Mouse (Mus musculus) heart, embryonic 12.5 days (tissue): Measurements from ENCODE around the gene Smarcb1. TPM values are rescaled to one million over a fixed set of nuclear protein-coding genes. Genes with fewer than 3 reads are reported as not detected.

Source experiments
- ATAC-seq: fragments of 200-750 bp; cut with Nextera tagmentation; 2 replicates; pipeline ENCODE4 v1.8.0; 2017; ENCODE audit warnings: moderate TSS enrichment, moderate library complexity; ENCODE audit not compliant: insufficient number of reproducible peaks, low FRiP score
- H3K27ac ChIP-seq: fragments of 300-500 bp; sonication (generic); 2 replicates; pipeline ENCODE4 v1.5.1; 2016; ENCODE audit warnings: mild to moderate bottlenecking, moderate library complexity; ENCODE audit not compliant: poor library complexity, severe bottlenecking
- H3K27me3 ChIP-seq: fragments of 300-500 bp; sonication (generic); replicated peaks from 2 replicates; pipeline ENCODE4 v1.6.1; 2016; ENCODE audit warnings: mild to moderate bottlenecking, moderate library complexity
- H3K36me3 ChIP-seq: fragments of 300-500 bp; sonication (generic); 2 replicates; pipeline ENCODE4 v1.6.1; 2016; ENCODE audit warnings: mild to moderate bottlenecking, moderate library complexity
- H3K4me1 ChIP-seq: fragments of 300-500 bp; sonication (generic); replicated peaks from 2 replicates; pipeline ENCODE4 v1.6.1; 2016; ENCODE audit warnings: mild to moderate bottlenecking
- H3K4me2 ChIP-seq: fragments of 300-500 bp; sonication (generic); 2 replicates; pipeline ENCODE4 v1.6.1; 2016; ENCODE audit warnings: mild to moderate bottlenecking, moderate library complexity
- H3K4me3 ChIP-seq: fragments of 300-500 bp; sonication (generic); 2 replicates; pipeline ENCODE4 v1.5.1; 2016; ENCODE audit warnings: mild to moderate bottlenecking
- H3K9ac ChIP-seq: fragments of 300-500 bp; sonication (generic); 2 replicates; pipeline ENCODE4 v1.6.1; 2016; ENCODE audit warnings: mild to moderate bottlenecking, moderate library complexity
- H3K9me3 ChIP-seq: fragments of 300-500 bp; sonication (generic); replicated peaks from 2 replicates; pipeline ENCODE4 v1.6.1; 2016; ENCODE audit warnings: mild to moderate bottlenecking, moderate library complexity
- WGBS: fragments of 180-500 bp; shearing (Covaris S2); methylation state at CpG from one replicate; pipeline ENCODE4 v1.1.7; 2016; 5-methylcytosine and 5-hydroxymethylcytosine counted together
- polyA plus RNA-seq: library from polyadenylated mRNA; unstranded; fragments of >200 nt; fragmentation: Nextera tagmentation; extraction: Ambion mirVana; gene quantifications from 2 replicates; pipeline ENCODE4 v1.2.1, GENCODE M21; 2016

Smarcb1 gene
- polyA plus RNA-seq, 1 experiment from 2014 or later, result 126 TPM

DNA sequence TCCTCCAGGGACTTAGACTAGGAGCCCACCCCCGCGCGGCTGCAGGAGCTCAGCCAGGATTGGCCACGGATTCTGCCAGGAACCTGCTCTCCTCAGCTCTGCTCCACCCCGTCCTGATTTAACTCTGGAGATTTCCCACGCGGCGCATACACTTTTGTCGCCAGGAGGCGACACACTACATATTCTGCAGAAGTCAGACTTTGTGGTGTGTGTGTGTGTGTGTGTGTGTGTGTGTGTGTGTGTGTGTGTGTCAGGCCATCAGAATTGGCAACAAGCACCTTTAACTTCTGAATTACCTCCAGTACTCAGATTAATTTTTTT lies 38.2 kb downstream of the Smarcb1 start:
- Histone ChIP-seq H3K9ac (0 out of 2 replicates have a peak overlapping the region, but pooled peaks have one; percentile 15), H3K4me1 (no peaks in the 10 kb centered on the region), H3K4me2 (peak overlapping the region; percentile 50), H3K27me3 (no peaks in the 10 kb centered on the region), H3K36me3 (no peaks in the 10 kb centered on the region), H3K9me3 (no peaks in the 10 kb centered on the region), H3K27ac (no peak overlapping the region), H3K4me3 (peak overlapping the region; percentile 11; the same call in 1 of the 2 replicates)
- WGBS, result under 1% methylated on average over 10 of the region's 10 CpGs
- ATAC-seq, result peak; percentile 58

DNA sequence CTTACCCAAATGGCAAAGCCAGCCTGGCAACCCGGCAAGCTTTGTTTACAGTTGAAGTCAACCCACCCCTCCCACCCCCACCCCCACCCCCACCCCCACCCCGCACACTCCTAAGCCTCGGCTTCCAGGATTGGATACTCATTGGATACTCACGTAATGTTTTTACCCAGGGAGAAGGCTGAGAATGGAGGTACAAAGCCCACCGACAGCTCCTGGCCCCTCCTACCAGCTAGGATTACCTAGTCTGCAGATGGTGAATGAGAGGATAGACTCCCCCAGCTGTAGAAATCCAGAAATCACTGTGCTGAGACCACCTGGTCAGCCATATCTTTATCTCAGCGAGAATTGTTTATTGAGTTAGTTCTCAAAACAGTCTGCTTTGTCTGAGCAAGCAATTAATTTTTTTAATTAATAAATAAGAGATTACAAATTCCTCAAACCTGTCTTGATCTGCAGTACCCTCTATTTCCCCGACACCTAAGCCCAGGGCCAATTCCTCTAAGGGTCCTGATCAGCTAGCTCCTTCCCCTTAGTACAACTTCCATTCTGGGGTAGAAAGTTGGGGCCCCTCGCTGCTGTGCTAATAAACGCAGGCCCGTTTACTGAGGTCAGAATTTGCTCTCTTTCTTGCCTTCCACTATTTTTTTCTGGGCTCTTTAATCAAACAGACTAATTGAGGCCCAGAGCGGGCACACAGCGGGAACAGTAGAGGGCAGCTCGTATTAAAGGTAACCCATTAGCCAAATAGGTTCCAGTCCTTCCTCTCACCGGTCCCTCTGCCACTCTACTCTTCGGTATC lies 38.8 kb downstream of the Smarcb1 start:
- Histone ChIP-seq H3K4me2 (peak overlapping the region; percentile 50), H3K9ac (0 out of 2 replicates have a peak overlapping the region, but pooled peaks have one; percentile 15), H3K36me3 (no peaks in the 10 kb centered on the region), H3K9me3 (no peaks in the 10 kb centered on the region), H3K27ac (0 out of 2 replicates have a peak overlapping the region, but pooled peaks have one; percentile 46), H3K4me3 (peak overlapping the region; percentile 11; the same call in 1 of the 2 replicates), H3K4me1 (no peaks in the 10 kb centered on the region), H3K27me3 (no peaks in the 10 kb centered on the region)
- 8% methylated on average over 15 of the region's 15 CpGs for WGBS
- ATAC-seq, result no peak; the same call in 1 of the 2 replicates

DNA sequence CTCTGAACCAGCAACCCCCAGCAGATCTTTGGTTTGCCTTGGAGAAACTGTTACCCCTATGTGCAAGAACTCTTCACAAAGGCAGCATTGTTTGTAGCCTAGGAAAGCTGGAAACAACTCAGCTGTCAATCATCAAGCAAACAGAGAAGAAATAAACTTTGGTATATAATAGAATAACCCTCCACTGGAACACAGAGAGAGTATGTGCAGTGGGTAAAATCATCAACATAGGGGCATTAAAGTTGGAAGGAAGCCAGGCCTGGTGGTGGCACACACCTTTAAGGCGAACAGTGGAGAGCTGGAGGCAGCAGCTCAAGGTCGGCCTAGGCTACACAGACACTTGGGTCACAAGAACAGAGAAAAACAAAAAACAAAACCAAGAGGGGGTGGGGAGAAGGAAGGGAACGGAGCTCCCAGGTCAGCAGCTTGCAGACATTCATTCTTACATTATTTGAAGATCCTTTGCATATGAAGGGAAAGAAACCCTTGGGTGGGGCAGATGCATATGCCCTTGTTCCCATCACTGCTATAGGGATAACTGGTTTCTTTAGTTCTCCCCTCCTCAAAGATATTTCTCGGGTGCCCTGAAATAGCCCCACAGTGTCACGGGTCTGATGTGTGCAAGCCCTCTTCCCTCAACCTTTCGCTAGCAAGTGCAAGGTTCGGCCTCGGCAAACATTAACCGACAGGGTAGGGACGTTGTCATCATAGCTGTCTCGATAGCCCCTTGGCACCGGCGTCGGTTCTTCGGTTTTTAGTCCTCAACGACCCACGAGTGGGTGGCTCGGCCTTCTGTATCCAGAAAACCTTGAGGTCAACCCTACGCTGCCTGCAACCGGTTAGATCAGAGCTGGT lies 39.6 kb downstream of the Smarcb1 start:
- H3K4me1 ChIP-seq, result no peaks in the 10 kb centered on the region
- no peaks in the 10 kb centered on the region for H3K27me3 ChIP-seq
- H3K4me3 ChIP-seq, result no peak overlapping the region
- no peaks in the 10 kb centered on the region for H3K36me3 ChIP-seq
- H3K4me2 ChIP-seq, result peak overlapping the region; percentile 15; the same call in 1 of the 2 replicates
- no peaks in the 10 kb centered on the region for H3K9me3 ChIP-seq
- no peak overlapping the region for H3K9ac ChIP-seq
- ATAC-seq, result no peak
- H3K27ac ChIP-seq, result peak overlapping the region; percentile 46
- 24% methylated on average over 20 of the region's 20 CpGs for WGBS

DNA sequence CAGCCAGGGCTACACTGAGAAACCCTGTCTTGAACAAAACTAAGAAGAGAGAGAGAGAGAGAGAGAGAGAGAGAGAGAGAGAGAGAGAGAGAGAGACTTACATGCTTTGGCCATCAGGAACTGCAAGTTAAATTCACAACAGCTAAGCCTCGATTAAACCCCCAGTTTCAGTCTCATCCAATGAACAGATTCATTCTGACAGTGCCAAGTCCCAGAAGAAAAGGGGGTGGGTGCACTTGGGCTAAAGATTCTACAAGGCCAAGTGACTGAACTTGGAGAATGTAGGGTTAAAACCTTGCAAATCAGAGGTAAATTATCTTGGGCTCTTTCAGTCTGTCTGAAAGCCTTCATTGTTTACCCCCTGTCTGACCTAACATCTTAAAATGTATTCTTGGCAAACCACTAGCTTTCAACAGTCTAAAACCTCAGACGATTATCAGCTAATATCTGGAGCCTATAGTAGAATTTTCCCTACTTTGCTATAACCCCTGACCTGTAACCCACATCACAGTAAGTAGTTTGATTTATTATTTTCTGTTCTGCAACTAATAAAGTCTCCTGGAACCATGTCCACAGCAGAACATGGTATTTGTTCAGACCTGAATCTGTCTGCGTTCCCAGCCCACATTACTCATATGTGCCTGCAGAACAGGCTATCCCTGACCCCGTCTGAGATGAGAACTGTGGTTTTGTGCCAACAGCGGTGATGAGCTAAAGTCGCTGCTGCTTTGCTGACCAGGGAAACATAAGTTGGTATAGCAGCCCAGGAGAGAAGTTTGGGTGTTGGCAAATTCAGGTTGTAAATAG lies 40.4 kb downstream of the Smarcb1 start:
- ATAC-seq, result no peak
- WGBS, result 62% methylated on average over 6 of the region's 6 CpGs
- H3K27ac ChIP-seq, result peak overlapping the region; percentile 46
- H3K4me3 ChIP-seq, result no peak overlapping the region
- no peaks in the 10 kb centered on the region for H3K27me3 ChIP-seq
- H3K4me2 ChIP-seq, result no peak overlapping the region
- no peak overlapping the region for H3K9ac ChIP-seq
- H3K4me1 ChIP-seq, result no peaks in the 10 kb centered on the region
- no peaks in the 10 kb centered on the region for H3K36me3 ChIP-seq
- no peaks in the 10 kb centered on the region for H3K9me3 ChIP-seq

DNA sequence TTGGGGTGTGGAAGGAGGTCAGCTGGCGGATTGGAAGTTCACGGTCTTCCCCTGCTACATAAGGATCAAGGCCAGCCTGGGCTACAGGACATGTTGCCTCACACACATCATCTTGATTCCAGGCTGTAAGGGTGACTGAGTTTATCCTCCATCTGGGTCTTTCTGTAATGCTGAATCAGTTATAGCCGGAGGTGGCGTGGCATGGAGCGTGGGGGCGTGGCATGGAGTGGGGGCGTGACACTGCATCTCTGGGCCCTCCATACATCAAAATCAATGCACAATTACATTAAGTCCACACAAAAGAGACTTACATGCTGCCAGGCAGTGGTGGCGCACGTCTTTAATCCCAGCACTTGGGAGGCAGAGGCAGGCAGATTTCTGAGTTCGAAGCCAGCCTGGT lies 41.1 kb downstream of the Smarcb1 start:
- no peak overlapping the region for H3K4me3 ChIP-seq
- H3K4me2 ChIP-seq, result no peak overlapping the region
- no peaks in the 10 kb centered on the region for H3K4me1 ChIP-seq
- no peak for ATAC-seq
- H3K9me3 ChIP-seq, result no peaks in the 10 kb centered on the region
- no peak overlapping the region for H3K9ac ChIP-seq
- WGBS, result 92% methylated on average over 10 of the region's 10 CpGs
- H3K27ac ChIP-seq, result peak overlapping the region; percentile 4
- no peaks in the 10 kb centered on the region for H3K27me3 ChIP-seq
- no peaks in the 10 kb centered on the region for H3K36me3 ChIP-seq

DNA sequence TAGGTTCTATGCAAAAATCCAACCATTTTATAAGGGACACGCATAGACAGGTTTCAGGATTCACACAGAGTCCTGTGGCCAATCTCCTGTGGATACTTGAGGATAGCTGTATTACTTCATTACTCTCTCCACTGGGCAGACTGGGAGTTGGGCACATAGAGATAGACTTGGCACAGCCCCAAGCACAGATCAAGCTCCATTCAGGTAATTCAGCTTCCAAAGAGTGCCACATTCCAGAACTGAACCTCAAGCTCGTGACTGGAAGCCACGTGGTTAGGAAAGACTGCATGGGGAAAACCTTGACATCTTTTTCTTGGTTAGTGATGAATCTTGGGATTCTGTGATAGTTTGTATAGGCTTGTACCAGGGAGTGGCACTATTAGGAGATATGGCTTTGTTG lies 42.6 kb downstream of the Smarcb1 start:
- no peaks in the 10 kb centered on the region for H3K9me3 ChIP-seq
- H3K27me3 ChIP-seq, result no peaks in the 10 kb centered on the region
- H3K4me3 ChIP-seq, result no peak overlapping the region
- ATAC-seq, result no peak
- no peak overlapping the region for H3K27ac ChIP-seq
- H3K9ac ChIP-seq, result no peak overlapping the region
- peaks cover under 1% of the 10 kb centered on the region for H3K4me1 ChIP-seq
- no peaks in the 10 kb centered on the region for H3K36me3 ChIP-seq
- 86% methylated on average over 3 of the region's 3 CpGs for WGBS
- no peak overlapping the region for H3K4me2 ChIP-seq

DNA sequence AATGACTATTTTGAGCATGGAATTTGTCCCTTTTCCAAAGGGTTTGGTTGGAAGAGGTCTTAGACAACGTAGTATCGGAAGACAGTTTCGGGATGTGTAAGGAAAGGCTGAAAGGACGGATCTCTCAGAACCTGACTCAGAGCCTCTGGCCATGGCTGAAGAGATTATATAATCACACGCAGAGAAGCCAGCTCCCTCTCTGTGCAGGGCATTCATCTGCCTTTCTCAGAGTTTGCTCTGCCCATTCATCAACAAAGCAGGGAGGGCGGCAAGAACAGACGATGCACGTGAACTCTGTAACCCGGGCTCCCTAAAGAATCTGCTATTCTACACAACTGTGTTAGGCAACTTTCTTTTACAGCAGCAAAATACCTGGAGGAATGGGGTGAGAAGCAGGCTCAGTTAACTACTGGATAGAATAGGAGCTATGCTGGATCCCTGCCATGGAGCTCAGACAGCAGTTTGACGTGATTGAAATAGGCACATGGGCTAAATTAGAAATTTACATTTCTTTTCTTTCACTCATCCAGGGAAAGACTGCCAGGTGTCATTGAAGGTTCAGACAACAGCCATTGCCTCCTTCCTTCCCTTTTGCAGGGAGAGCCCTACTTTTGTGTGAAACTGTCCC lies 47.8 kb downstream of the Smarcb1 start:
- no peak for ATAC-seq
- H3K4me1 ChIP-seq, result peaks cover 11% of the 10 kb centered on the region
- no peaks in the 10 kb centered on the region for H3K27me3 ChIP-seq
- 39% methylated on average over 10 of the region's 10 CpGs for WGBS
- H3K4me3 ChIP-seq, result peak overlapping the region; percentile 37; the same call in 1 of the 2 replicates
- H3K27ac ChIP-seq, result peak overlapping the region; percentile 77
- H3K9me3 ChIP-seq, result no peaks in the 10 kb centered on the region
- peak overlapping the region; percentile 68 for H3K4me2 ChIP-seq
- H3K36me3 ChIP-seq, result no peaks in the 10 kb centered on the region
- peak overlapping the region; percentile 56; the same call in 1 of the 2 replicates for H3K9ac ChIP-seq

DNA sequence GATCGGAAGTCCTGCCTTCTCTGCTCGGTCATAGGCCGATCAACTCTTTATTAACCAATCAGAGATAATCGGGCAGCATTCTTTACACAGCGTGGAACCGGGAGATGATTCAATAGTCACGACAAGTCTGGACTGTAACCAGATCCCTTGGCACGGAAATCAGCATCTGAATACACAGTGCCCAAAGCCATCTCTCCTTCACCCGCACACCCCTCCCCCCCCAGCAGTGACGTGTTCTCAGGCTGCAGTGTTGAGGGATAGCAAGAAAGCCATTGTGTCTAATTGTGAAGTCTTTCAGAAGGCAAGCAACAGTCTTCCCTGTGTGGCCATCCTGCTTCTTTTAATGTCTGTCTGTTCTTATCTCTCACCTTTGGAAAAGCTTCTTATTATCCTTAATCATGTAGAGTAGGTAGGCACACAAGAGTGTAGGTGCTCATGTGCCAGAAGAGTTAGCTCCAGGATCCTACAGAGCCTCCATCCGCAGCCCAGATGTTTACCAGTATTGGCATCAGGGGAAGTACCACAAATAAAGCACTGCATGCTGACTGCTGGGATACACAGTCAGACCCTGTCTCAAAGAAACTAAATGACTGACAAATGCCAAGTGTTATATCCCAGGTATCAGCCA lies 48.4 kb downstream of the Smarcb1 start:
- Histone ChIP-seq H3K4me3 (peak overlapping the region; percentile 37), H3K4me1 (peaks cover 11% of the 10 kb centered on the region), H3K27me3 (no peaks in the 10 kb centered on the region), H3K9me3 (no peaks in the 10 kb centered on the region), H3K4me2 (peak overlapping the region; percentile 68), H3K36me3 (no peaks in the 10 kb centered on the region), H3K9ac (peak overlapping the region; percentile 56; the same call in 1 of the 2 replicates), H3K27ac (peak overlapping the region; percentile 77)
- ATAC-seq, result peak; percentile 90
- WGBS, result 2% methylated on average over 11 of the region's 11 CpGs

DNA sequence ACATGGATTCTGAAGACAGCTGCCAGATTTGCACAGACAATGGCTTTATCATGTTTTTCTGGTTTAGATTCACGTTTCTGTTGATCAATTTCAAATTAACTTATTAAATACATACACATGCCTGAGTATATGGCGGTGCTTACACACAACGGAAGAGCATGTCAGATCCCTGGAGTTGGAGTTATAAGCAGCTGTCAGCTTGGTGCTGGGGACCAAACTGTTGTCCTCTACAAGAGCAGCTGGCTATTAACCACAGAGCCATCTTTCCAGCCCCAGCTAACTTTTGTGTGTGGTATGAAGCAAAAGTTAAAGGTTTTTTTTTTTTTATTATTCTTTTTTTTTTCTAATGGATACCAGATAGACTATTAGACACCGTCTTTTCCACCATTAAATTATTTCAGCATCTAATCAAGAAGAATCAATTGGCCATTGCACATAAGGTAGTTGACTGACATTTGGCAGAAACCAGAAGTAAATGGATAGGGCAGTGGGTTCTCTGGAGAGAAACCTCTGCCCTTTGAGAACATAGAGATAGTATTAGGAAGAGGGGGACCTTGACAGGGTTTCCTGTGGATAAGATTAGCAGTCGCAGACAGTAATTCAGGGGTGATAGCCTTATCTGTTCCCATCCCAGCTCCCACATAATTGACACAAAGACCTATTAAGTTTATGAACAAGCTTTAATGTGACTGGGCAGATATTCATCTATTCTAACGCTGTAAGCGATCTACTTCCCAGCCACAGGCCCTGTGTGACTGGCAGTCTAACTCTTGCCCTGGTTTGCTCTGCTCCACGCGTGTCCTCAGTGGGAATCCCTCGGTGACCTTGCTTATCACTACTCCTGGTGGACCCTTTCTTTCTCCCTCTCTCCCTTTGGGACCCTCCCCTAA lies 49.1 kb downstream of the Smarcb1 start:
- Histone ChIP-seq H3K36me3 (no peaks in the 10 kb centered on the region), H3K4me2 (peak overlapping the region; percentile 68), H3K4me3 (peak overlapping the region; percentile 37), H3K9ac (peak overlapping the region; percentile 26; the same call in 1 of the 2 replicates), H3K4me1 (peaks cover 11% of the 10 kb centered on the region), H3K9me3 (no peaks in the 10 kb centered on the region), H3K27me3 (no peaks in the 10 kb centered on the region), H3K27ac (peak overlapping the region; percentile 57)
- 30% methylated on average over 10 of the region's 10 CpGs for WGBS
- no peak for ATAC-seq
